Mouse (Mus musculus) ovary, postnatal 36 days (tissue): Measurements from ENCODE around the gene Ehd1.
"Not testable (repeated sequence)": the region's sequence is repeated elsewhere in the genome, so short reads cannot be mapped to it uniquely, and the experiment has no call there.

Experiments
- DNase-seq: peaks from one replicate; pipeline ENCODE4 v3.0.0; 2022; ENCODE audit warnings: low spot score, mixed read lengths

The Ehd1 gene

DNA sequence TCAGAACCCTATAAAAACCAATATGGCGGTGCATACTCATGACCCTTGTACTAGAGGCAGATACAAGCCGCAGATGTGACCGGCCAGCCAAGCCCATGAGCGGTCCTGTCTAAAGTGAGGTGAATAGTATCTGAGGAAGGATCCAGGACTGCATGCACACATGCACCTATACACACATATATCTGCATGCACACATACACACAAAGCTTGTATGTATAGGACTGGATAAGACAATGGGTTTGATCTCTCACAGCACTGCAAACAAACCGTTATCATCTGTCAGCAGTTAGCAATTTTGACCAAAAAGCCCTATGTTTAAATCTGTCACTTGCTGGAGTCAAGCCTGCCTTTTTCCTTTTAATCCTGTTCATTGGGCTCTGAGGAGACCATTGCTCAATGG, 25.6 kb downstream of the Ehd1 start:
- DNase-seq: no peak

DNA sequence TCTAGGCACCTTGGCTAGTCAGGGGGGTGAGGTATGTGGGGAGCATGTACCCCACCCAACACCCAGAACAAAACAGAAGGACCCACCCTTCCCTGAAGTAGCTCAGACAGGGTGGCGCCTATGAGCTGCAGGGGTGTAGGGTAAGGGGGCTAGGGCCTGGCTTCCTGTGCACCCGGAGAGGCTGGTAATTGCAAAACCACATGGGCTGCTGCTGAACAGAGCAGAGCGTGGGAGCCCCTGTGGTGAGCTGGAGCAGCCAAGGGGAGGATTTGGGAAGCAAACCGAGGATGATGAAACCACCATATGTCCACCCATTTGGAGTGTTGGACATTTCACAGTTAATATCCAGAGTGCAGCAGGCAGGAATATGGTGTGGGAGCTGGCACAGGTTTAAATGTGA, 26.0 kb downstream of the Ehd1 start:
- DNase-seq: no peak

DNA sequence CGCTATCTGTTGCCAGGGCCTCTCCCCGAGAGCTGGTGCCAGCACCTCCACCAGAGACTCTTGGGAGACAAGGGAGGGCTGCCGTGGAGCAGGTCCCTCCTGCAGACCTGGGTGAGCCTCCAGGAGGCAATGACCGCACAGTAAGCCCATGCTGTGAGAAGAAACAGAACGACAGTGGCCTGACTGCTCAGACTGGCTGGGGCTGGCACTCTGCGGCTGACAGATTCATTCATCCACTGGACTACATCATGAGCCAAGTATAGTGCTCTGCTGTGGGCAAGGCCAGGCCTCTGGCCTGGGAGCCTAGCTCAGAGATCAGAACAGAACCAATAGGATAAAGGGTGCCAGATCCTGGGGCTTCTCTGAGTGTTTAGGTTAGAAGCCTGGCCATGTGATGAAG, 27.3 kb downstream of the Ehd1 start:
- DNase-seq: no peak

DNA sequence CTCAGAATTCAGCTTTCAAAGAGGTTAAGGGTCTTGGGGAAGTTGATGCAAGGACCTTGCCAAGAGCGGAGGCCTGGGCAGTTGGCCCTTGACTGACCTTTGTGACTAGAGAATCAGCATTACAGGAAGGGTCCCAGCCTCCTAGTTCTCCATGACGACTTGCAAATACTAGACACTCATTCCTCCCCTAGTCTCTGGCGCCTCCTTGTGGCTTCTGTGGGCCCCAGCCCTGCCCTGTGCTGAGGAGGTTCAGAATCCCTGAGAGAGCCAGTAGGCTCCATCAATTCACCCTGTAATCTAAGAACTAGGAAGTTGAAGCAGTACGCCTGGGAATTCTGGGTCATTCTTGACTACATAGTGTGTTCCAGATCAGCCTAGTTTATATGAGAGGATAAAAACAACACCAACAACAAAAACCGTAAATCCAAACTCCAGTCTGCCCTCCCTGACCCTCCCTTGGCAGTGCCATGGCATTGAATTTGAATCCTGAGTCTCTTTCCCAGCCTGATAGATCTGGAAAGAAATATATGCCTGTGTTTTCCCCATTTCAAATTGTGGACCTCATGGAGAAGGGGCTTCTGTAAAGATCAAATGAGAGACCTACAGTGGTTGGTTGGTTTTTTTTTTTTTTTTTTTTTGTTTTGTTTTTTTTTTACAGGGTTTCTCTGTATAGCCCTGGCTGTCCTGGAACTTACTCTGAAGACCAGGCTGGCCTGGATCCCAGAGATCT, 28.4 kb downstream of the Ehd1 start:
- peak; percentile 88 for DNase-seq

DNA sequence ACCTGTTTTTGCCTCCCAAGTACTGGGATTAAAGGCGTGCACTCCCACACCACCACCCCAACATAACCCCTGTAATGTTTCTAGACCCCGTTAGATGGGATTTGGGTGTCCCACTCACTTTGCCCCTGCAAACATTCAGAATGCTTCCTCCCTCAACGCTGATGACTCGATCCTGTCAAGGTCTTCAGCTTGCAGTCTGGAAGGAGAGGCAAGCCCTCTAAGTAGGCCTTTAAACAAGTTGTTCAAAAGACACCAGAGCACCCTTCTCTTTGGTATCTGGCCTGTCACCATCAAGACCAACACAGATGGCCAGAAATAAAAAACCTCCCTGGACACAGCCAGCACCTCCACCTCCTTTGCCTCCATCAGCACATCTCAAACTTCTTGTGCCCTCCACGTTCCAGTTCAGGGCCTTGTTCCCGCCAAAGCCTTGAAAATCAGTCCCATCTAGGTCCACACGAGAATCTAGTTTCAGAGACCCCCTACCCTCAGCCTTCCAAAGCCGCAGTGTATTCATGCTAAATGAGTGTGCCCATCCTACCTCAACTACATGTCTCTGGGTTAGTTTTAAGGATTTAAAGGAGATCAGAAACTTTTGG, 29.1 kb downstream of the Ehd1 start:
- DNase-seq: no peak

DNA sequence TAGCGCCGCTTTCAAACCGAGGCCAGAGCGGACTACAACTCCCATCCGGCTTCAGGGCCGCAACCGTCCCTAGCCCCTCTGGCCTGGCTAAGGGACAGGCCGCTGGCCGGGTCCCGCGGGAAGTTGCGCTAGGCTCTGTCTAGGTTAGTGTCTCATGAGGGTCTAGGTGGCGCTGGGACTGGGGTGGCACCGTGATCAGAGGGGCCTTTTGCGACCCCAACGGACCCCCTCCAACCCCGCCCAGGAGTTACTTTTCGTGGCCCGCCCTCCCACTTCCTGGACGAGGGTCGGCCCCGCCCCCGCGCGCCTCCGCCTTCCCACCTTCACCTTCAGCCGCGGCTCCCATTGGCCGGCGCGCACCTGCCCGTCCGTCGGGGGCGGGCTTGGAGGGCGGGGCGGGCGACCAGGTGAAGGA, 29.6 kb downstream of the Ehd1 start, which contains the start of gene Cdc42bpg:
TSS of gene Cdc42bpg (plus strand) at position 320 of the 415 bp plus-strand sequence.
- DNase-seq: peak; percentile 90

DNA sequence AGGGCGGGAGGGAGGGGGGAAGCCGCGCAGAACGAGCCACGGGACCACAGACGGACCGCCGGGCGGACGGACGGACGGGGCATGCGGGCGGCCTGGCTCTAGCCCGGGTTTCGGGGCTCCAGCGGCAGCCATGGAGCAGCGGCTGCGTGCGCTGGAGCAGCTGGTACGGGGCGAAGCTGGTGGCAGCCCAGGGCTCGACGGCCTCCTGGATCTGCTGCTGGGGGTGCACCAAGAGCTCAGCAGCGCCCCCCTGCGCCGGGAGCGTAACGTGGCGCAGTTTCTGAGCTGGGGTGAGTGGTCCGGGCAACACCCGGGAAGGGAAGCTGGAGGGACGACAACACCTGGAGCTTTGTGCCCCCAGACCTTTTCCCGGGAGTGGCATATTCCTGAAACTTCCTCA, 30.1 kb downstream of the Ehd1 start:
- DNase-seq: peak; percentile 80

DNA sequence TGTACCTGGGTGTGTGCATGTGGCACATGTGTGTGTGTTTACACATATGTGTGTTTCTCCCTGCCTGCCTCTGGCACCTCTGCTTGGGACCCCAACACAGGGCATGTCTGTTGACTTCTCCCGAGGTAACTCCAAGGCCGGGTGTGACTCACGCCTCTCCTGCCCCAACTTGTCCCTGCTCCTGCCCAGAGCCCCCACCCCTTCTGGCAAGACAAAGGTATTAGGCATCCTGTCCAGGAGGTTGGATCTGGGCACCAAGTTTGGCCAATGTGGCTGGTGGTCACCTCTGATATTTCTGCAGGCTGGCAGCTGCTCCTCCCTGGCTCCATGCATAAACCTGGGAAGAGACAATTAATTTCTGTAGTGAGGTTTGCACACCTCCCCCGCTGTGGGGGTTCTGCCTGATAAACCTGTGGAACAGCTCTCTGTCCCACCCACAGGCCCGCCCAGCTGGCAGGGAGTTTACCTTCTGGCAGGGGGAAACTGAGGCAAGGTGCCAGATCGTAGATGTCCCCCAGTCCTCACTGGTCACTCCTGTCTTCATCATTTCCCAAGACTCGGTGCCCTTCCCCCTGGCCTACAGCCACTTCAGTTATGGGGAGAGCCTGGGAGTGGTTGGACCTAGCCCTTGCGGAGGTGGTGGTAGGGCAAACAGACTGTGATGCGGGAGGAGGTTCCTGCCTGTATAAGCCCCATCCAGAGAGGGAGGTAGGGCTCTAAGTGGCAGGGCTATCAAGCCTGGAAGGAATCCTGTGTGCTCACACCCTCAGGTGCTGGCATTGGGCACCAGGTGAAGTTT, 31.4 kb downstream of the Ehd1 start:
- DNase-seq: peak; percentile 29

DNA sequence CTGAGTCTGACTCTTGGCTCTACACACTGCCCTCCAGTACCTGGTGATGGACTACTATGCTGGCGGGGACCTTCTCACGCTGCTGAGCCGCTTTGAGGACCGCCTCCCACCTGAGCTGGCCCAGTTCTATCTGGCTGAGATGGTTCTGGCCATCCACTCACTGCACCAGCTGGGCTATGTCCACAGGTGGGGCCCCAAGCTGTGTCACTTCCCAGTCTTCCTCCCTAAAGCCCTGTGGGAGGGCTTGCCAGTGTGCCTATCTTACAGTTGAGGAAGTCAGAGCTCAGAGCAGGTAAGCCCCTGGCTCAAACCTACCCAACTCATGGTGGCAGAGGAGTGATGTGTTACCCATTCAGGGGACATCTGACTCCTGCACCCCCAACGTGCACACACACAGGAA, 33.7 kb downstream of the Ehd1 start:
- DNase-seq: no peak

DNA sequence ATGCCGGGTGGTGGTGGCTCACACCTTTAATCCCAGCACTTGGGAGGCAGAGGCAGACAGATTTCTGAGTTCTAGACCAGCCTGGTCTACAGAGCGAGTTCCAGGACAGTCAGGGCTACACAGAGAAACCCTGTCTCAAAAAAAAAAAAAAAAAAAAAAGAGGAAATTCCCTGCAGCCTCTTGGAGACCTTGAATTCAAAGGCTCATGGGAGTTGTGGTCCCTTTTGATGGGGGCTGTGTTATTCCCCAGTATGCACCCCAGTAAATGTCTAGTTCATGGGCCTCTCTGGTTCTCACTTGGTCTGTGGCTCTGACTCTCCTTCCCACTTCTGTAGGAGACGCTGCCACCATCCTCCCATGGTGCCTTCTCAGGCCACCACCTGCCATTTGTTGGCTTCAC, 35.3 kb downstream of the Ehd1 start:
- not testable (repeated sequence) for DNase-seq

DNA sequence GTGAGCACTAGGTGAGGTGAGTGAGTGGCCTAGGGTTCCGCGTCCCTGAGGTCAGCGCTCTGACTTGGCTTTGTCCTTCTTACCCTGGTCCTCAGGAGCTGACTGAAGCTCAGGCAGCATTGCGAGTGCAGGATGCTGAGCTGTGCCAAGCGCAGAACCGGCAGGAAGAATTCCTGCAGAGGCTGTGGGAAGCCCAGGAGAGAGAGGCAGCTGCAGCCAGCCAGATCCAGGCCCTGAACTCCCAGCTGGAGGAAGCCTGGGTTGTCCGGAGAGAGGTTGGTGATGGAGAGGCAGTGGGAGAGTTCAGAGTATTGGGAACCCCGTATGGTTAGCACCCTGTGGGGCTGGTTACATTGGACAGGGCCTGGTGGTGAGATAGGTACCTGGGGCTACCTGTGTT, 37.3 kb downstream of the Ehd1 start:
- no peak for DNase-seq

DNA sequence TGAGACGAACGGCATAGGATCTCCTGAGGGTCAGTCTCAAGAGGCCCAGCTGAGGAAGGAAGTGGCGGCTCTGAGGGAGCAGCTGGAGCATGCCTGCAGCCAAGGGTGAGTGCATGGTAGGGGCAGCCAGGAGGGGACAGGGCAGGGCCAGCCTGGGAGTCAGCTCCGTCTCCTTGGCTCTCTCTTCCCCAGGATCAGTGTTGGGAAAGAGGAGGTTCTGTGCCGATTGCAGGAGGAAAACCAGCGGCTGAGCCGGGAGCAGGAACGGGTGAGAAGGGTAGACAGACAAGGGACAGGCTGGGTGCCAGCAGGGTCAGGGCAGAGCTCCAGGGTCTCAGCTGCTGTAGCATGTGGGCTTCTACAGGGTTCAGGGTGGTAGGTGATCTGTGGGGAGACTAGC, 38.0 kb downstream of the Ehd1 start:
- no peak for DNase-seq

DNA sequence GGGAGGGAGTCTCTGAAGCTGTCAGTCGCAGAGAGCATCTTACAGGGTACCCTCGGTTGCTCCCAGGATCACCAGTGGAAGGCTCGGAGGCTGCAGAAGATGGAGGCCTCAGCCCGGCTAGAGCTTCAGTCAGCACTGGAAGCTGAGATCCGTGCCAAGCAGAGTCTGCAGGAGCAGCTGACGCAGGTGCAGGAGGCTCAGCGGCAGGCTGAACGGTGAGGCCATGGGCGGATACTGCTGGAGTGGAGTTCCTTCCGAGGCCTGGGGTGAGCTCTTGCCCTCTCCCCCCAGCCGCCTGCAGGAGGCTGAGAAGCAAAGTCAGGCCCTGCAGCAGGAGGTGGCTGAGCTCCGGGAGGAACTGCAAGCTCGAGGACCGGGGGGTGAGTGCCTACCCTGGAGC, 39.0 kb downstream of the Ehd1 start:
- DNase-seq: no peak

DNA sequence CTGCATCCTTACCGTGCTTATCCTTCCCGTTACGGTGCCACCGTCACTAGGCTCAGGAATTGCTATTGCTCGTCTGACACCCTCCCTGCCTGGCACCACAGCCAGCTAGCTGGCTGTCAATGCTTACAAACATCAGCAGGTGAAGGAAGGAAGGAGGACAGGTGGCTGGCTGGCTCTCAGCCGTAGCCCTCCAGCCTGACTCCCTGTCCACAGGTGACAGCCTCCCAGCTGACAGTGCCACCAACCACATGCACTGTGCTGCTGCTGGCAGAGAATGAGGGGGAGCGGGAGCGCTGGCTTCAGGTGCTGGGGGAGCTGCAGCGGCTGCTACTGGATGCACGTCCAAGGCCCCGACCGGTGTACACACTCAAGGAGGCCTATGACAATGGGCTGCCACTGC, 41.6 kb downstream of the Ehd1 start:
- DNase-seq: no peak

DNA sequence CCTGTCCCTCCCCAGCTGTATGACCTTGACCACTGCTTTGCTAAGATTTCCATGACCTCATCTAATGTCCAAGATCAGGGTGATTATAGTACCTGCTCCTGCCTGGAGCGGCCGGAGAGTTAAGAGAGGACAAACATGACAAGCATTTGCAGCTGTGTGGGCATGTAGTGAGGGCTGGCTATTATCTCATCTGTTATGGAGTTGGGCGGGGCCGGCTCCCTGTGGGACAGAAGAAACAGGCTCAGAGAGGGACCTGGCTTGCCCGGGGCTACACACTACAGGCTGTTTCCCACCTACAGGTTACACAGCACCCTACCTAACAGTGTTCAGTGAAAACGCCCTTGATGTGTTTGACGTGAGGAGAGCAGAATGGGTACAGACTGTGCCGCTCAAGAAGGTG, 44.8 kb downstream of the Ehd1 start:
- DNase-seq: no peak

DNA sequence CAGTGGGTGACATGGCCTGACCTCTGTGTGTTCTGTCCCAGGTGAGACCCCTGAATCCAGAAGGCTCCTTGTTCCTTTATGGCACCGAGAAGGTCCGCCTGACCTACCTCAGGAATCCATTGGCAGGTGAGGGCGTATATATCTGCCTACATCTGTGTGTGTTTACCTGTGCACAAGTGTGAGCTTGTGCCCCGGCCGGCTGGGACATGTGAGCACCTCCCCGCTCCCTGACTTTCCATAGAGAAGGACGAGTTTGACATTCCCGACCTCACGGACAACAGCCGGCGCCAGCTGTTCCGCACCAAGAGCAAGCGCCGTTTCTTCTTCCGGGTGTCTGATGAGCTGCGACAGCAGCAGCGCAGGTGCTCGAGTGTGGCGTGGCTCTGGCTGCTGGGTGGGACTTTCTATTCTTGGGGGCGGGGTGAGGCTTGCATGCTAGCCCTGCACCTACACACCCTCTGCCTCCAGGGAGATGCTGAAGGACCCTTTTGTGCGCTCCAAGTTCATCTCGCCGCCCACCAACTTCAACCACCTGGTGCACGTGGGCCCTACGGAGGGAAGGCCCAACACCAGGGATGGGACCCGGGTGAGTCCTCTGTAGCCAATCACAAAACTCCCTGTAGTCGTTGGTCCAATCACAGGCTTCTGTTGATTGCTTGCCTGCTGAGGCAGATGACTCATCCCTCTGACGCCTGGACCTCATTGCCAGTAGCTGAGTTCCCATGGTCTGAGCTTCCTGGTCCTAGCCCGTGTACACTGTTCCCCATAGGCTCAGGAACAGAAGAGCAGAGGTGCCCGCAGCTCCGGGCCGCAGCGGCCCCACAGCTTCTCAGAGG, 45.5 kb downstream of the Ehd1 start:
- no peak for DNase-seq

DNA sequence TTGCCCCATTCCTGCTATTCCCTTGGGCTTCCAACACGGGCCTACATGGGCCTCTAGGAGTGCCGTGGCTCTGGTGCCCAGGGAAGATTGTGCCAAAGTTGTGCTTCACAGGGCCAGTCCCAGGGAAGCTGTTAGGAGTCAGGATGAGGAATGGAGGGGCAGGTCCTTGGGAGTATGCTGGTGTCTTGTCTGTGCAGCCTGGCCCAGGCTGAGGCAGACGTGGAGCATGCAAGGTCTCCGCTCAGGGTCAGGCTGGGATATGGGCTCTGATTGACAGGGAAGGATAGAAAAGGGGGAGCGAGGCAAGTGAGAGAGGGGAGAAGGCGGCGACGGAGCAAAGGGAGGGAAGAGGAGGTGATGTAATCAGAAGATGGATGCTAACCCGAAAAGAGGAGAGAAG, 48.2 kb downstream of the Ehd1 start:
- DNase-seq: no peak

DNA sequence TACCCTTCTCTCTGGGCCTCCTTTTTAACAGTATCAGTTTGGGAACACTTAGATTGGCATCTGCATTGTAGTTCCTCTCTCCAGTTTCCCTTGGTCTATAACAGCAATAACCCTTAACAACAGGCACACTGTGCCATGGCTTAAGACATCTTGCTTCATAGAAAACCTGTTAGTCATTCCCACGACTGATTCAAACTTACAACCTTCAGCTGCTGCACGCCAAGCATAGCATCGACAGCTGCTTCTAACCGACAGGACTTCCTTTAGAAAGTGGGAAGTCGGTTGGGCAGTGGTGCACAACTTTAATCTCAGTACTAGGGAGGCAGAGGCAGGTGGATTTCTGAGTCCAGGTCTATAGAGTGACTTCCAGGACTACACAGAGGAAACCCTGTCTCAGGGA, 54.7 kb downstream of the Ehd1 start:
- no peak for DNase-seq

DNA sequence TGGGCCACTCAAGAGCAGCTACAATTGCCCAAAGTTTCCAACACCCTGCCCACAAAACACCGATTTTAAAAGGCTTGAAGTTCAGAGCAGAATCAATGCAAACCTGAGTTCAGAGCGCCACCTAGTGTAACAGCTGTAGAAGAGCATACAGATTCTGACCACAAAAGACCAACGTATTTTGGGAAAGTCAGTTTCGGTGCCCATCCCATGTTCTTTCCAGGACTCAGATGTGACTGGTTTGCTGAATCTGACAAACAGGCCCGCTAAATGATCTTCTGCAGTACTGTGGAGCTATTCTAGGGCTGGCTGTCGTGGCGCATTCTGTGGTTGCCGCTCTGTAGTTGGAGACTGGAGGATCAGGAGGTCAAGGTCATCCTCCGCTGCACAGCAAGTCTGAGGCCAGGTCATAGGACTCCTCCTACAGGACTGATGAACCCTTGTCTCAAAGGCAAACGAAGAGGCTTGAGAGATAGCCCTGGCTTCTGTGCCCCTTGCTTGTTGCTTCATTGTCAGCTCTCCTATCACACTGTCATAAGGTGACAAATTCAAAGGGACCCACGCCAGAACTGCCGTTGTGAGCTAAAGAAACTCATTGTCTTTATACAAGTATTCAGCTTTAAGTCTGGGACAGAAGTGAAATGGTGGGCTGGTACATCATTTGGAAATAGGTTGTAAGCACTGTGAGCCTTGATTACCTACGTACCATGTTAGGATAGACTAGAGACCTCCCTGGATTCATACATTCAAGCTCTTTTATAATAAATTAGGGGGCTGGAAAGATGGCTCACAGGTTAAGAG, 55.4 kb downstream of the Ehd1 start:
- DNase-seq: no peak

DNA sequence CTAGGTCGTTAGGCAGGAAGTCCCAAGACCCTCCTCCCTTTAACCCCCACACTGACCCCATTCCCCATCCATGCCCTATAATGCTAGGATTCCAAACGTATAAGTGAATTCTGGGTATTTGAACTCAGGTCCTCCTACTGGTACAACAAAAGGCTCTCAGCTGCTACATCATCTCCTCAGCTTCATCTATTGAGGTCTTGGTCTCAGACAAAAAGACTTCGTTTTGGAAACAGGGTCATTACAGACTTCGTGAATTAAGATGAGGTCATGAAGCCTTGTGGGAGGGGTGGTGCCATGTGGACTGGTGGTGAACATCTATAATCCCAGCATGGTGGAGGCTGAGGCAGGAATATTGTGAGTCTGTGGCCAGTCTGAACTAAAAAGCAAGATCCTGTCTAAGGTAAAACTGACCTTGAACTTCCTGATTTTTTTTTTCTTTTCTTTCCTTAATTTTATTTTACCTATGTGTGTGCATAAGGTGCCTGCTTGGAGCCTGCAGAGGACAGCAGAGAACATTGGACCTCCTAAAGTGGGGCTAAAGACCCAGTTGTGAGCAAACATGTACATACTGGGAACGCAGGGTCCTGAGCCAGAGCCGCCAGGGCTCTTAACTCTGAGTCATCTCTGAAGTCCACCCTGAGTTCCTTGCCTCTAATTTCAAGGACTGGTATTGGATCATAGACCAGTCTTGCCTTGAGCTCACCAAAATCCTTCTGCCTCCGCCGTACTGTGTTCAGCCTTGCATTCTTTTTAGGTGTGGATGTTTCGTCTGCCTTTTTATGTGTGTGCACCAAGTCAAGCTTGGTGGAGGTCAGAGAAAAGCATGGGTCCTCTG, 57.5 kb downstream of the Ehd1 start:
- DNase-seq: no peak
